Mouse (Mus musculus) layer of hippocampus, postnatal 36 days (tissue): ENCODE results near the gene Sp2. TPM values are rescaled to one million over a fixed set of nuclear protein-coding genes. Genes with fewer than 3 reads are reported as not detected.

Source experiments
- DNase-seq, 2 experiments: peaks; one replicate each; pipeline ENCODE4 v3.0.0; 2022
- total RNA-seq, 2 experiments: library from RNA; stranded (reverse); gene quantifications; 2 replicates each; pipeline ENCODE4 v1.2.3; 2021

Gene Sp2
- total RNA-seq, 2 experiments from 2014 or later = 12.3 to 12.6 TPM

- DNase-seq = no peak
Measured at GRCm38 (mm10) chr11:96906431-96907161, 76.2 kb downstream of the Sp2 start.

Other genes with a start within 250 kb of the Sp2 start
- gene Snx11, start 205.4 kb downstream of the Sp2 start, total RNA-seq = 10 to 100 TPM; 51.0 to 54.4 TPM
- 10 to 100 TPM; 52.4 to 54.9 TPM for gene Cbx1, start 193.8 kb downstream of the Sp2 start, total RNA-seq
- gene Nfe2l1, start 153.0 kb downstream of the Sp2 start, total RNA-seq = 100 to 1,000 TPM; 201 to 234 TPM
- 1 to 10 TPM; 5.5 to 7.8 TPM for gene Copz2, start 133.1 kb downstream of the Sp2 start, total RNA-seq
- gene Cdk5rap3, start 66.5 kb downstream of the Sp2 start, total RNA-seq = 10 to 100 TPM; 32.8 to 34.0 TPM
- not detected for gene Prr15l, start 54.9 kb downstream of the Sp2 start, total RNA-seq
- gene Pnpo, start 39.0 kb downstream of the Sp2 start, total RNA-seq = 10 to 100 TPM; 29.8 to 34.5 TPM
- gene Sp6, start 30.4 kb upstream of the Sp2 start, total RNA-seq = 1 to 10 TPM in 1 of 2 experiments, under 1 TPM in 1; 0.78 to 1.2 TPM
- gene Scrn2, start 47.0 kb upstream of the Sp2 start, total RNA-seq = 1 to 10 TPM; 4.5 to 4.9 TPM
- under 1 TPM; 0.76 to 0.85 TPM for gene Lrrc46, start 58.4 kb upstream of the Sp2 start, total RNA-seq
- gene Mrpl10, start 58.6 kb upstream of the Sp2 start, total RNA-seq = 10 to 100 TPM; 74.8 to 75.4 TPM
- gene Osbpl7, start 67.7 kb upstream of the Sp2 start, total RNA-seq = 10 to 100 TPM; 16.0 to 16.9 TPM
- under 1 TPM in 1 of 2 experiments, not detected in 1; 0.15 TPM for gene Tbx21, start 132.4 kb upstream of the Sp2 start, total RNA-seq
- 10 to 100 TPM; 83.8 to 94.3 TPM for gene Tbkbp1, start 168.5 kb upstream of the Sp2 start, total RNA-seq
- gene Kpnb1, start 204.9 kb upstream of the Sp2 start, total RNA-seq = 100 to 1,000 TPM; 128 to 132 TPM